Mouse (Mus musculus): ENCODE results near the gene Prkce. TPM values are rescaled to one million over a fixed set of nuclear protein-coding genes. Genes with fewer than 3 reads are reported as not detected.

The Prkce gene
- polyA plus RNA-seq, 1 experiment from 2014 or later: 44.3 TPM

DNA sequence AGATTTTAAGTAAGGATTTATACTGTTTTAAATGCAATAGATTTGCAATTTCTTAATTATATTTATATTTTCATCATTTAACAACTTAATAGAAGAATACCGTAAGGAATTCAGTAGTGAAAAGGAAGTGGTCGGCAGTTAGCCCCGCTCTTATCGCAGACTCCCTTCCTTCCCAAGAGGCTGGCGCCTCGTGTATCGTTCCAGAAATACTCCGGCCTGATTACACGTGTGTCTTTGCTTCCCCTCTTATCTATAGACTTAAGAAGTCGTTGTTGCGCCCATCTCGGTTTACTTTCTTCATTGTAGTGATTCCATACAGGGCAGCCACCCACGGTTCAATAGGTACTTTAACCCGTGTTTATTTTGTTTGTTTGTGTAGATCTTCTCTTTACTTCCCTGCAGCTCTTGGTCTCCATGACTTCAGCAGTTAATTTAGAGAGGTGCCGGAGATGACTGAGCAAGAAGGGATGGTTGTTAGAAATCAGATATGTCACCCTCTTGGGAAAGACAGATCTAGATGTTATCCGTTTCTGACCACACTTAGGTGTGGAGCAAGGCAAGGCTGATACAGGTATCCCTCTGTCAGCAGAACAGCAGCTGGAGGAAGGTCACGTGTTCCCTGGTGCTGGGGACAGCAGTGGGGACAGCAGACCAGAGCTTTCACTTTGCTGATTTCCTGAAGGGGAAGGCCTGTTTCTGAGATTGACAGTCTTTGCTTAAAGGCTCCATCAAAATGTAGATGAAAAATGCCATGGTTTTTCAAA lies 40.7 kb downstream of the Prkce start:
- 92% methylated on average over 17 of the region's 17 CpGs for WGBS
- Histone ChIP-seq H3K36me3 (ENCODE audit: control insufficient read depth, insufficient read depth, low read length) (no peaks in the 10 kb centered on the region), H3K27ac (ENCODE audit: low read depth, low read length) (no peak overlapping the region), H3K9ac (replicated peaks; ENCODE audit: low read depth, low read length) (no peak overlapping the region), H3K4me2 (ENCODE audit: low read depth, low read length) (no peak overlapping the region), H3K9me3 (ENCODE audit: control insufficient read depth, low read length) (no peaks in the 10 kb centered on the region), H3K27me3 (ENCODE audit: control insufficient read depth, insufficient read depth, low read length) (no peaks in the 10 kb centered on the region), H3K4me3 (ENCODE audit: low read depth, low read length) (no peak overlapping the region), H3K4me1 (ENCODE audit: control insufficient read depth, insufficient read depth, low read length) (0 out of 2 replicates have a peak, but pooled peaks cover 4% of the 10 kb centered on the region)
- ATAC-seq (ENCODE audit: low read depth): no peak

DNA sequence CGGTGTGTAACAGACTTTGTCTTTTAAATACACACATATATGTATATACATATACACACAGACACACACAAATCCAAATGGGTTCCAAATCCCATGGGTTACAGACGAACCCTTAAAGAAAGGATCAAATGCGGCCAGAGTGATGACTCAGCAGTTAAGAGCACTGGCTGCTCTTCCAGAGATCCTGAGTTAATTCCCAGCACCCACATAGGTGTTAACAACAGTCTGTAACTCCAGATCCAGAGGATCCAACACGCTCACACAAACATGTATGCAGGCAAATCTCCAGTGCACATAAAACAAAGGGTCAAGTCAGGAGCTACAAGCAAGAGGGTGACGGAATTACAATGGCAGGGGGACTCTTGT lies 41.2 kb downstream of the Prkce start:
- H3K9ac ChIP-seq (replicated peaks; ENCODE audit: low read depth, low read length): no peak overlapping the region
- H3K27ac ChIP-seq (ENCODE audit: low read depth, low read length): no peak overlapping the region
- no peaks in the 10 kb centered on the region for H3K27me3 ChIP-seq (ENCODE audit: control insufficient read depth, insufficient read depth, low read length)
- no peaks in the 10 kb centered on the region for H3K36me3 ChIP-seq (ENCODE audit: control insufficient read depth, insufficient read depth, low read length)
- no peak overlapping the region for H3K4me3 ChIP-seq (ENCODE audit: low read depth, low read length)
- no peak for ATAC-seq (ENCODE audit: low read depth)
- WGBS: 92% methylated on average over 5 of the region's 5 CpGs
- H3K4me1 ChIP-seq (ENCODE audit: control insufficient read depth, insufficient read depth, low read length): 0 out of 2 replicates have a peak, but pooled peaks cover under 1% of the 10 kb centered on the region
- no peak overlapping the region for H3K4me2 ChIP-seq (ENCODE audit: low read depth, low read length)
- H3K9me3 ChIP-seq (ENCODE audit: control insufficient read depth, low read length): no peaks in the 10 kb centered on the region

DNA sequence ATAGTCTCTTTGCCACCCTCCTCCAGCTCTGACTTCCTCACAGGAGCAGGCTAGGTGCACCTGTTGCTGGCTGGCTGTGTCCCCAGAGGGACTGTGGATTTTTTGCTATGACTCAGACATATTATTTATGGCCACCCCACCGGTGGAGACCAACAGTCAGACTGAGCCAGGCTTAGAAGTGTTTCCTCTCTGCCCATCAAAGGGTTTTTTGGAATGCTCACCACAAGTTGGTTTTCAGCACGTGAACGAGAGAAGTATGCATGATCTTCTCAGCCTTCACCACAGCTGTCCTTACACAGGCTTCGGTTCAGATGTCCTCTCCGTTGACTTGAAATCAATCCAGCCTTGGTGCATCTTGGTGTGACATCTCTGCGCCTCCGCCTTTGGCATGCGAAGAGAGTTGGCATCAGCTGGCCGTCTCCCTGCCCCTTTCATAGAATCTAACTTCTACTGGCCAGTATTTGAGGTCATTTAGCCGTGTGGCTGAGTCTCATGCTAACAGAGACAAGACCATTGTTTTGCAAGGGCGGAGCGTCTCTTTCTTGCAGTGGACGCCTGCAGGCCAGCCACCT lies 42.2 kb downstream of the Prkce start:
- Histone ChIP-seq H3K27me3 (ENCODE audit: control insufficient read depth, insufficient read depth, low read length) (no peaks in the 10 kb centered on the region), H3K27ac (ENCODE audit: low read depth, low read length) (no peak overlapping the region), H3K4me1 (ENCODE audit: control insufficient read depth, insufficient read depth, low read length) (no peaks in the 10 kb centered on the region), H3K4me3 (ENCODE audit: low read depth, low read length) (no peak overlapping the region), H3K9ac (replicated peaks; ENCODE audit: low read depth, low read length) (no peak overlapping the region), H3K4me2 (ENCODE audit: low read depth, low read length) (no peak overlapping the region), H3K9me3 (ENCODE audit: control insufficient read depth, low read length) (no peaks in the 10 kb centered on the region), H3K36me3 (ENCODE audit: control insufficient read depth, insufficient read depth, low read length) (no peaks in the 10 kb centered on the region)
- 89% methylated on average over 13 of the region's 13 CpGs for WGBS
- ATAC-seq (ENCODE audit: low read depth): no peak

DNA sequence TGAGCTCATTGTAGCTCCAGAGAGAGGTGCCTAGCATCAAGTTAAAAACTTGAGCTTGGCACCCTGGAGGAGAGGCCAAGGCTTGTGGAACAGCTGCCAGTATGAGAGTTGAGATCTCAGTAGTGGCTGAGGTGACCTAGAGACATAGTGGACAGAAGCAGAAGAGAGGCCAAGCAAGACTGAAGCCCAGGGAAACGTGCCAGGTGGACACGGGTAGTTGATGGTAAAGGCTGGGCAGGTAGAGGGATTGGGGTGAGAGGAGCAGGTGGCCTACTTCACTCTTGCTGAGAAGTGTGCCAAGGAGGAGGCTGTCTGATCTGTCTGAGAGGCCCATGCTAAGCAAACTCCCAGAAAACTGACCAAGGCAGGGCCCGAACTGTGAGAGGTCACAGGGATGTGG lies 44.6 kb downstream of the Prkce start:
- Histone ChIP-seq H3K9me3 (ENCODE audit: control insufficient read depth, low read length) (no peaks in the 10 kb centered on the region), H3K9ac (replicated peaks; ENCODE audit: low read depth, low read length) (no peak overlapping the region), H3K4me3 (ENCODE audit: low read depth, low read length) (no peak overlapping the region), H3K4me2 (ENCODE audit: low read depth, low read length) (no peak overlapping the region), H3K27me3 (ENCODE audit: control insufficient read depth, insufficient read depth, low read length) (no peaks in the 10 kb centered on the region), H3K36me3 (ENCODE audit: control insufficient read depth, insufficient read depth, low read length) (no peaks in the 10 kb centered on the region), H3K4me1 (ENCODE audit: control insufficient read depth, insufficient read depth, low read length) (no peaks in the 10 kb centered on the region), H3K27ac (ENCODE audit: low read depth, low read length) (no peak overlapping the region)
- ATAC-seq (ENCODE audit: low read depth): no peak
- WGBS: 89% methylated on average over 3 of the region's 3 CpGs

DNA sequence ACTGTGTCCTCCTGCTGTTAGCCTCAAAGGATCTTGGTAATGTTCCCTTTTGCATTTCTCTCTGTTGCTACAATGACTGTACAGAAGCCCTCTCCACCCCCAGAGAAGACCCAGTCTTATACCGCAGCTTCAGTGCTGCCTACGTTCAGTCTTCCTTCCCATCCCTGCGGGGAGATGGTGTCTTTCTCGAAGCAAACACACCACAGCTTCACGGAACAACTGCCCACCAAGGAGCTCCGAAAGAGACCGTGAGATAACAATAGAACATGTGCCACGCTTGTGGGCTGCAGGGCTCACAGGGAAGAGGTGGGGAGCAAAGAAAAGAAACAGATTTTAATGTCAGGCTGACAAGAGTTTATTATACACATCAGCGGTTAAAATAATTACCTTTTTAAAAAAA lies 46.7 kb downstream of the Prkce start:
- Histone ChIP-seq H3K9ac (replicated peaks; ENCODE audit: low read depth, low read length) (no peak overlapping the region), H3K27ac (ENCODE audit: low read depth, low read length) (no peak overlapping the region), H3K4me2 (ENCODE audit: low read depth, low read length) (no peak overlapping the region), H3K4me1 (ENCODE audit: control insufficient read depth, insufficient read depth, low read length) (no peaks in the 10 kb centered on the region), H3K27me3 (ENCODE audit: control insufficient read depth, insufficient read depth, low read length) (no peaks in the 10 kb centered on the region), H3K4me3 (ENCODE audit: low read depth, low read length) (no peak overlapping the region), H3K36me3 (ENCODE audit: control insufficient read depth, insufficient read depth, low read length) (no peaks in the 10 kb centered on the region), H3K9me3 (ENCODE audit: control insufficient read depth, low read length) (no peaks in the 10 kb centered on the region)
- ATAC-seq (ENCODE audit: low read depth): no peak
- WGBS: 43% methylated on average over 9 of the region's 9 CpGs

DNA sequence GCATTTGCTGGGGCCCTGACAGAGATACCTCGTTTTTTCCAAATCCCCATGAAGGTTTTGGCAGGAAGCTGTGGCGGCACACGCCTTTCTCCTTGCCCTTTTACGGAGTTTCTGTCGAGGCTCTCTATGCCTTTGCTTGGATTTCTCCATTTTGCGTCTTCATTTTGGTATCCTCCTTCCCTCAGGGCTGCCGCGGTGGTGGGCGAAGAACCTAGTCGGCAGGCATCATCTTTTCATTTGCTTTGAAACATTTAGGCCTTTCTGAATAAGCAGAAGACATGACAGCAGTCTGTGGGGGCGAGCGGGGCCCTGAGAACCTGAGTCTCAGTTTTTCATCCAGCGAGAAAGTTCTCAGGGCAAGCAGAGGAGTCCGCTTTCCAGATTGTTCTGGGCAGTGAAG lies 47.2 kb downstream of the Prkce start:
- no peak for ATAC-seq (ENCODE audit: low read depth)
- H3K4me3 ChIP-seq (ENCODE audit: low read depth, low read length): no peak overlapping the region
- H3K36me3 ChIP-seq (ENCODE audit: control insufficient read depth, insufficient read depth, low read length): no peaks in the 10 kb centered on the region
- WGBS: 85% methylated on average over 14 of the region's 14 CpGs
- no peaks in the 10 kb centered on the region for H3K27me3 ChIP-seq (ENCODE audit: control insufficient read depth, insufficient read depth, low read length)
- no peak overlapping the region for H3K27ac ChIP-seq (ENCODE audit: low read depth, low read length)
- no peaks in the 10 kb centered on the region for H3K9me3 ChIP-seq (ENCODE audit: control insufficient read depth, low read length)
- no peak overlapping the region for H3K9ac ChIP-seq (replicated peaks; ENCODE audit: low read depth, low read length)
- no peaks in the 10 kb centered on the region for H3K4me1 ChIP-seq (ENCODE audit: control insufficient read depth, insufficient read depth, low read length)
- H3K4me2 ChIP-seq (ENCODE audit: low read depth, low read length): no peak overlapping the region

DNA sequence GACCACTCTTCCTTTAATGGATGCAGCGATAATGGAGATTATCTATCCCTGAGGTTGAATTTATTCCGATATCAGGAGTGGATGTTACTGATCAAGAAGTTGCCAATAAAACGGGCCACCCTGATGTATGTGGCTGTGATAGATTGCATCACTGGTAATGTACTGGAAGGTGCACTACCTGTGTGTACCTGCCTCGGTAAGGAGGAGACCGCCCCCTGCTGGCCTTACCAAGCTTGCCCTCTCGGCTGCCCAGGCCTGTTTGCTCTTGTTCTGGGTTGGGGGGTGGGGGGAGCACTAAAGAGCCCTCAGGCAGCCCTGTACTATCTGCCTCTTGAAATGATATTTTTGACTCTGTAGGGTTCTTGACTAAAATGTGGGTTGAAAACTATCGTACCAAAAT lies 48.2 kb downstream of the Prkce start:
- Histone ChIP-seq H3K4me1 (ENCODE audit: control insufficient read depth, insufficient read depth, low read length) (no peaks in the 10 kb centered on the region), H3K9ac (replicated peaks; ENCODE audit: low read depth, low read length) (no peak overlapping the region), H3K9me3 (ENCODE audit: control insufficient read depth, low read length) (no peaks in the 10 kb centered on the region), H3K4me3 (ENCODE audit: low read depth, low read length) (no peak overlapping the region), H3K27me3 (ENCODE audit: control insufficient read depth, insufficient read depth, low read length) (no peaks in the 10 kb centered on the region), H3K36me3 (ENCODE audit: control insufficient read depth, insufficient read depth, low read length) (no peaks in the 10 kb centered on the region), H3K4me2 (ENCODE audit: low read depth, low read length) (no peak overlapping the region), H3K27ac (ENCODE audit: low read depth, low read length) (no peak overlapping the region)
- no peak for ATAC-seq (ENCODE audit: low read depth)
- WGBS: 85% methylated on average over 7 of the region's 7 CpGs

DNA sequence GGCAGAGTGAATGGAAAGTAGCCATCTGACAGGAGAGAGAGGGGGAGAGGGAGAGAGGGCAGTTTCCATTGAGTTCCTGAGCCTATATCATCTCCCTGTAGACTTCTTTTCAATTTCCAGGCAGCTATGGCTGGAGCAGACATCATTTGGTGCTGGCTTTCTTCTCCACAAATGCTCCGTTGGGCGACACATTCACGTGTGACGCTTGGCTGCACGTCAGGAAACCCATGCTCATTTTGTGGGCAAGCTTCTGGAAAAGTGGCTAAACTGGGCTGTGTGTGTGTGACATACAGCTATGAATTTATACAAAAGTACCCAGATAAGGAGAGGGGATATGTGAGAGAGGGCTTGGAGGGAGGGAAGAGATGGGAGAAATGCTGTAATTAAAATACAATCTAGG lies 49.9 kb downstream of the Prkce start:
- Histone ChIP-seq H3K4me1 (ENCODE audit: control insufficient read depth, insufficient read depth, low read length) (no peaks in the 10 kb centered on the region), H3K27ac (ENCODE audit: low read depth, low read length) (no peak overlapping the region), H3K27me3 (ENCODE audit: control insufficient read depth, insufficient read depth, low read length) (no peaks in the 10 kb centered on the region), H3K4me2 (ENCODE audit: low read depth, low read length) (no peak overlapping the region), H3K4me3 (ENCODE audit: low read depth, low read length) (no peak overlapping the region), H3K9me3 (ENCODE audit: control insufficient read depth, low read length) (no peaks in the 10 kb centered on the region), H3K36me3 (ENCODE audit: control insufficient read depth, insufficient read depth, low read length) (no peaks in the 10 kb centered on the region), H3K9ac (replicated peaks; ENCODE audit: low read depth, low read length) (no peak overlapping the region)
- ATAC-seq (ENCODE audit: low read depth): no peak
- WGBS: 62% methylated on average over 5 of the region's 5 CpGs

DNA sequence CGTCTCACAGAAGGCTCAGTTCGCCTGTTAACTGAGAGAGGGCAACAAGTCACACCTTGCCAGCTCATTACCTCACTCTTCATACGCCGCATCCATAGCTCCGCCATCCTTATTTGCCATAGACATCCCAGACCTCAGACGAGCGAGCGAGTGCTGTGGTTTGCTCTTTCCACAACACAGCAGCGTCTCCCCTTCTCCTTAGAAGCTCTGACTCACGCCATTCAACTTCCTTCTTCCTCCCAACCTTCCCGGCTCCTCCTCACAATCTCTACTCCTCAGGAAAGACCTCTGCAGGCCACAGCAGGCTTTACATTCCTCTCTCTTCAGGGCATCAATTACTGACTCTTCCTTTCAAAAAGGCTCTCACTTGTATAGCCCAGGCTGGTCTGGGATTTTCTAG lies 51.0 kb downstream of the Prkce start:
- no peak overlapping the region for H3K4me2 ChIP-seq (ENCODE audit: low read depth, low read length)
- 91% methylated on average over 11 of the region's 11 CpGs for WGBS
- no peak for ATAC-seq (ENCODE audit: low read depth)
- H3K4me1 ChIP-seq (ENCODE audit: control insufficient read depth, insufficient read depth, low read length): no peaks in the 10 kb centered on the region
- H3K27me3 ChIP-seq (ENCODE audit: control insufficient read depth, insufficient read depth, low read length): no peaks in the 10 kb centered on the region
- H3K36me3 ChIP-seq (ENCODE audit: control insufficient read depth, insufficient read depth, low read length): no peaks in the 10 kb centered on the region
- no peak overlapping the region for H3K9ac ChIP-seq (replicated peaks; ENCODE audit: low read depth, low read length)
- no peaks in the 10 kb centered on the region for H3K9me3 ChIP-seq (ENCODE audit: control insufficient read depth, low read length)
- H3K27ac ChIP-seq (ENCODE audit: low read depth, low read length): no peak overlapping the region
- no peak overlapping the region for H3K4me3 ChIP-seq (ENCODE audit: low read depth, low read length)

Measured in neural tube, embryonic 14.5 days (tissue).